Mouse (Mus musculus) bone marrow macrophage, adult 2 months (primary cell): ENCODE data around the gene Mkln1. TPM values are rescaled to one million over a fixed set of nuclear protein-coding genes. Genes with fewer than 3 reads are reported as not detected.

Experiments
- H3K27ac ChIP-seq: 2 replicates; pipeline ENCODE4 v1.5.1; 2012; ENCODE audit warnings: low read depth, low read length; ENCODE audit not compliant: insufficient read depth
- H3K4me1 ChIP-seq: 2 replicates; pipeline ENCODE4 v1.6.1; 2012; ENCODE audit warnings: low read length; ENCODE audit not compliant: control insufficient read depth, insufficient read depth
- H3K4me3 ChIP-seq: 2 replicates; pipeline ENCODE4 v1.5.1; 2012; ENCODE audit warnings: mild to moderate bottlenecking, low read length, moderate library complexity; ENCODE audit not compliant: insufficient read depth
- CTCF ChIP-seq: IDR thresholded peaks from 2 replicates; pipeline ENCODE4 v1.5.1; 2012; ENCODE audit warnings: low read depth, mild to moderate bottlenecking, low read length, moderate library complexity
- POLR2A ChIP-seq: IDR thresholded peaks from 2 replicates; pipeline ENCODE4 v1.6.1; 2012; ENCODE audit warnings: mild to moderate bottlenecking, low read depth, low read length, borderline replicate concordance
- polyA plus RNA-seq: library from polyadenylated mRNA; stranded (reverse); fragments of >200 nt; gene quantifications from 2 replicates; pipeline ENCODE4 v1.2.4, GENCODE M21; 2012; ENCODE audit not compliant: missing spikeins, insufficient read depth, insufficient read length

Gene Mkln1
- polyA plus RNA-seq, 1 experiment = 101 TPM

DNA sequence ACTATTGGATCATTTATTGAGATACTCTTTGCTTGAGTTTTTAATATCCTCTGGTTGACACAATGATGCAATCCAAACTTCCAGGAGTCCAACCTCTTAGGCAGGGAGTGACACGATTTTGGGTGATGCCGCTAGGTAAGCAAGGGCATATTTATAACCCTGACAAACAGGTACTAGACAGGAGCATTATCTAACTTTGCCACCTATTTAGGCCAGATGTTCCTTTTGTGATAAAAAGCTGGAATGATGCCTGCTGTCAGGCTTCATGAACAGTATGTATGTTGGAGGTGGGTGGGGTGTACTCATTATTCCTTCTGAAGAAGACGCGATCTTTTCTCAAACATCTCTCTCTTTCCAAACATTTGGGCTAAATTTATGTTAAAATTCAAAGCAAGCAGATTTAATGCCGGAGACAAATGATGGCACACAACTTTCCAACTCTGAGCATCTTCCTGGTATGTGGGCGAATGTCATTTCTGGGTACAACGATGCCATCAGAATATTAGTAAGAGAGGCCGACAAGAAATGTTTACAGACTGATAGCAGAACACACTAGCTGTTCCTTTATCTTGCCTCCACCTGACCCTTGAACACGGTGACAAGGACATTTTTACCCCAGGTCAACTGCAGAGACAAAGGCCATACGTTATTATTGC lies 632 bp upstream of the Mkln1 start:
- Histone ChIP-seq H3K4me1 (peaks cover 18% of the 10 kb centered on the region), H3K4me3 (peak overlapping the region; percentile 95), H3K27ac (no peak overlapping the region)
- no peak for TF ChIP-seq POLR2A
- TF ChIP-seq CTCF = no peak

GRCm38 (mm10) chr6:31399206-31399549 lies 643 bp downstream of the Mkln1 start:
- Histone ChIP-seq H3K27ac (peak overlapping the region; percentile 73), H3K4me1 (peaks cover 20% of the 10 kb centered on the region), H3K4me3 (peak overlapping the region; percentile 95)
- TF ChIP-seq CTCF = no peak
- no peak for TF ChIP-seq POLR2A

DNA sequence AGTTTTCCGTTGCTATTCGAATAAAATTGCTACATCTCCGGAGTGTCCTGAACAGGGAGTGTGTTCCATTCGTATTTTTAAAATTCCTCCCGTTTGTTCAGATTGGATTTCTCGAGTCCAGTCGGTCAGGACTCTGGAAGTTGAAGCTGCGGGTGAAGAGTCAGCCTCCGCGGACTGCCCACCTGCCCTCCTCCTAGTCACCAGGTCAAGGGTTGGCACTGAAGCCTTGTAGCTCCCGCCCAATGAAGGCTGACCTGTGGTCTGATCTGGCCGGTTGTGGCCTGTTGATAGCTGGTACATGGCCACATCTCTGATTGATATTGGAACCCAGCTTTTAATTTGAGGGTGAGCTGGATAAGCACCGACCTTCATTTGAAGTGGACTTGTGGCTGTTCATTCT lies 1.0 kb downstream of the Mkln1 start:
- TF ChIP-seq POLR2A (no peak), CTCF (no peak)
- Histone ChIP-seq H3K27ac (no peak overlapping the region; the same call in 1 of the 2 replicates), H3K4me3 (peak overlapping the region; percentile 95), H3K4me1 (peaks cover 23% of the 10 kb centered on the region)

GRCm38 (mm10) chr6:31411017-31411416 lies 12.5 kb downstream of the Mkln1 start:
- no peak overlapping the region for H3K27ac ChIP-seq
- H3K4me1 ChIP-seq = peaks cover 15% of the 10 kb centered on the region
- no peak overlapping the region for H3K4me3 ChIP-seq
- TF ChIP-seq CTCF (no peak), POLR2A (no peak)

DNA sequence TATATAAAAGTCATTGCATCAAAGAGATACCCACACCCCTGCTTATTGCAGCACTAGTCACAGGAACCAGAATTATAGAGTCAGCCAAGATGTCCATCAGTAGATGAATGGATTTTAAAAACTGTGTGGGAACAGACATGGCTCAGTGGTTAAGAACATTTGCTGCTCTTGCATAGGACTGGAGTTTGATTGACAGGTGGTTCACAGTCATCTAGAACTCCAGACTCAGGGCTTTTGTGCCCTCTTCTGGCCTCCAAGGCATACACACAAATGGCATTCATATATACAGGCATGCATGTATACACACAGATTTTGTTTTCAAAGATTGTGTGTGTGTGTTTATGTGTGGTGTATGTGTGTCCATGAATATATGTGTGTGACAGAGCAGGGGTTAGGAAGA lies 14.0 kb downstream of the Mkln1 start:
- Histone ChIP-seq H3K27ac (no peak overlapping the region), H3K4me3 (no peak overlapping the region), H3K4me1 (peaks cover 20% of the 10 kb centered on the region)
- no peak for TF ChIP-seq CTCF
- no peak for TF ChIP-seq POLR2A

DNA sequence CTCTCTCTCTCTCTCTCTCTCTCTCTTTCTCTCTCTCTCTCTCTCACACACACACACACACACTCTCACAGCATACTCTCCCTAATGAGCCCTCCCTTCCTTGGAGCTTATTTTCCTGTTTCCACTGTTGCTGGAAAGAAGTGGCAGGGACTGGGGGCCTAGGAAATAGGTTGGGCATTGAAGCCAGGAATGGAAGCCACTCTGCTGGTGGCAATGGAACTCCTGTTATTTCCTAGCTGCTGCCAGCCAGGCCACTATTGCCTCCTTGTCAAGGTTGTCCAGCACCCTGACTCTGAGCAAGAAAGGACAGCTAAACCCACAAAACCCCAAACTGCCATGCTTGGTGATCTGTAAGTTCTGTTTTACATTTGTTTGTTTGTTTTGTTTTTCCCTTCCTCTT lies 15.0 kb downstream of the Mkln1 start:
- Histone ChIP-seq H3K27ac (no peak overlapping the region), H3K4me3 (no peak overlapping the region), H3K4me1 (peaks cover 20% of the 10 kb centered on the region)
- TF ChIP-seq POLR2A (no peak), CTCF (no peak)

GRCm38 (mm10) chr6:31414303-31414702 lies 15.8 kb downstream of the Mkln1 start:
- Histone ChIP-seq H3K4me3 (no peak overlapping the region), H3K27ac (no peak overlapping the region), H3K4me1 (peaks cover 20% of the 10 kb centered on the region)
- no peak for TF ChIP-seq CTCF
- TF ChIP-seq POLR2A = no peak

- Histone ChIP-seq H3K4me1 (peaks cover 2% of the 10 kb centered on the region; the same call in 1 of the 2 replicates), H3K4me3 (no peak overlapping the region), H3K27ac (no peak overlapping the region)
- TF ChIP-seq POLR2A (no peak), CTCF (no peak)
Measured at GRCm38 (mm10) chr6:31425428-31425827, 26.9 kb downstream of the Mkln1 start.

DNA sequence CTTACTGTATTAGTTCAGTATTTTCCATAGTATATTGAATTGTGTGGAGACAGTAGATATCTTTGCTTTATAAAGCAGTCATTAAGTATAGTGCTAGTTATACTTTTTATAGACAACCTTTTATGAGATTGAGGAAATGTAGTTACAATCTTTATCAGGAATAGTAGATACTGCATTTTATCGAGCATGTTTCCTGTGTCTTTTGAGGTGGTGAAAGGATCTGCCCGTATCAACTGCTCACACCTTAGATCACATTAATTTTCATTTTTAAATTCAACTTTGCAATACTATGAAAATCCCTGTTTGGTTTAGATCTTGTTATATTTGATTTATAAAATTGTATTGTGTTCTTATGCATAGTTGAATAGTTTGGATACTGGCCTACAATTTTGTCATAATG lies 38.7 kb downstream of the Mkln1 start:
- no peak overlapping the region for H3K27ac ChIP-seq
- TF ChIP-seq CTCF = no peak
- TF ChIP-seq POLR2A = no peak
- H3K4me1 ChIP-seq = peaks cover 2% of the 10 kb centered on the region; the same call in 1 of the 2 replicates
- no peak overlapping the region for H3K4me3 ChIP-seq

DNA sequence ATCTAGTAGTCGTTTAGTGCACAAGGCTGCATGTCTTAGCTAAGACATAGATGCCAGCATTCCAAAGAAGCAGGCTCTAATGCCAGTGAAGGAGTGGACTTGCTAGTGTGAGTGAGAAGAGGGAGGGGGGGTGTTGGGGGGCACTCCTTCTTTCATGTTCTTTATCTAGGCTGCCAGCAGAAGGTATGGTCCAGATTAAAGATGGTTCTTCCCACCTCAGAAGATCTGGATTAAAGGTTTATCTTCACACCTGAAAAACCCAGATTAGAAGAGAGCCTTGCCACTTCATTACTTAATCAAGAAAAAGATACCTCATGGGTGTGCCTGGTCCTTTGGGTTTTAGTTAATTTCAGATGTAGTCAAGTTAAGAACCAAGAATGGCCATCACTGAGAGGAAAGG lies 46.7 kb downstream of the Mkln1 start:
- peaks cover 5% of the 10 kb centered on the region; the same call in 1 of the 2 replicates for H3K4me1 ChIP-seq
- no peak overlapping the region for H3K27ac ChIP-seq
- TF ChIP-seq CTCF (no peak), POLR2A (no peak)
- no peak overlapping the region for H3K4me3 ChIP-seq
